Mouse (Mus musculus) kidney, adult 18-20 months (tissue): ENCODE results near the gene Arv1.

ENCODE experiments used
- DNase-seq: peaks from one replicate; pipeline ENCODE4 v3.0.0; 2021

Gene Arv1

GRCm38 (mm10) chr8:124721862-124722515 is at the start of gene Arv1, which contains the start of gene Ttc13:
Gene Arv1 (plus strand): TSS chr8:124722139.
Gene Ttc13 (minus strand): TSS chr8:124721983.
- peak; percentile 95 for DNase-seq

- DNase-seq = no peak
Observed at GRCm38 (mm10) chr8:124672345-124672744, 49.6 kb upstream of the Arv1 start.

DNA sequence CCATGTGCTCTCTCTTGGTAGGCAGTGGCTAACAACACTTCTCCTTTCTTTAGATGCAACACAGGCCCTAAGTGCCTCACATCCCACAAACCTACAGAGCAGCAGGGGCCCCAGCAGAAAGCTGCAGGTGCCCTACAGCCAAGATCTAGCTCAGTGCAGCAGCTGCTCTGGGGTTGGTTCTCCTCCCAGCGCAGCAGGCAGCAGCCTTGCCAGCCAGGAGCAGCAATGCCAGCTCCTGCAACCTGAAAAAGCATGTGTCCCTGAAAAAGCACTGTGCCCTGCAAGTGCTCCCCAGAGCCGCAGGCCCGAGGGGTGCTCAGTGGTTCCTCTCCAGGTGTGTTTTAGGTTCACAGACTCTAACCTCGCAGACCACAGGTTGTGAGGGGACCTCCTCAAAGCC is 45.3 kb upstream of the Arv1 start:
- no peak for DNase-seq

- DNase-seq = no peak
Observed at GRCm38 (mm10) chr8:124677078-124677477, 44.9 kb upstream of the Arv1 start.

- peak; percentile 82 for DNase-seq
Observed at GRCm38 (mm10) chr8:124677486-124677885, 44.5 kb upstream of the Arv1 start.

DNA sequence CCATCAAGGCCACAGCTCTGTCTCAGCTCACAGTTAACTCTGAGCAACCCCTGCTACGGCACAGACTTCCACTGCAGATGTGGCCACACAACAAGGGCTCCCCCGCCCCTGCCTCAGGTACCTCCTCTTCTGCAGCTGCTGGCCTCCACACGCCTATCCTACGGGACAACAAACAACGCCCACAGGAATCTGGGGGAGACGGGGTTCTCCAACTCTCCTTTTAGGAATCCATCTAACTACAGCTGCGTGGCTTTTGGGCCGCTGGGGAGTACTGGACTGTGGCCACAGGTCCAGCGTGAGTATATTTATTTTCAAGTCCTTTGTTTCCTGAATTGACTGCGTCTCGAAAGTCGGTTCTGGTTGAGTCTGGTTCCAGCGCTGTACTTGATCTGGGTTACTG is 43.7 kb upstream of the Arv1 start:
- no peak for DNase-seq

GRCm38 (mm10) chr8:124681077-124681791 is 40.7 kb upstream of the Arv1 start:
- DNase-seq = no peak

- no peak for DNase-seq
Observed at GRCm38 (mm10) chr8:124681792-124682157, 40.2 kb upstream of the Arv1 start.

DNA sequence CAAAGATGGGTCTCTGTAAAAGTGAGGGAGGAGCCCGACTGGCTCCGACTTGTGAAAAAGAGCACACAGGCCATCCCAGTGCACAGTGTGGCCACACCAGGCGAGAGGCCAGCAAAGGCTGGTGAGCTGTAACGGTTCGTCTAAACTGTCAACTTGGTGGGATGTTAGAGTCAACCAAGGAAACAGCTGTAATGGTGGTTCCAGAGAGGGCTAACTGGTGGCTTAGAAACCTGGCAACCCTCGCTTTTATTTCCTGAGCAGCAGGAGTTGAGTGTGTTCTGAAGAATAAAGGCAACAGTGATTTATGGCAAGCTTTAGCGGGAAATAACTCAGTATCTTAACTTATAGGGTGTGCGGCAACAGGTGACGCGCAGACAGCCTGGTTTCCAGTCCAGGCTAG is 39.7 kb upstream of the Arv1 start:
- no peak for DNase-seq

DNA sequence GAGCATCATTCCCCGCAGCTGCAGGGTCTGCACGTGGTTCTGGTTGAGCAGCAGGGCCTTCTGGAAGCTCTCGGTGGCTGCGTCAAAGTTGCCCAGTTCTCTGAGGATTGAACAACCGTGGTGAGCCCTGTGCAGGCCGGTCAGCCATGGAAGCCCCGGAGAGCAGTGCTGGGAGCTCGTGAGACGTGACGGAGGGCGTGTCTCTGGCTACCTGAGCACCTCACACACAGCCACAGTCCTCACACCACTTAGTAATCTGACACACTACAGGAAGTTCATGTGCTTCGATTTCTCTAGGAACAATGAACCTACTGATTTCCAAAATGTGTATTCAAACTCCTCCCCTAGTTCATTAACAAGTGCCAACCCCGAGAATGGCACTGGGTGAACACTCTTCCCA is 33.0 kb upstream of the Arv1 start:
- no peak for DNase-seq

DNA sequence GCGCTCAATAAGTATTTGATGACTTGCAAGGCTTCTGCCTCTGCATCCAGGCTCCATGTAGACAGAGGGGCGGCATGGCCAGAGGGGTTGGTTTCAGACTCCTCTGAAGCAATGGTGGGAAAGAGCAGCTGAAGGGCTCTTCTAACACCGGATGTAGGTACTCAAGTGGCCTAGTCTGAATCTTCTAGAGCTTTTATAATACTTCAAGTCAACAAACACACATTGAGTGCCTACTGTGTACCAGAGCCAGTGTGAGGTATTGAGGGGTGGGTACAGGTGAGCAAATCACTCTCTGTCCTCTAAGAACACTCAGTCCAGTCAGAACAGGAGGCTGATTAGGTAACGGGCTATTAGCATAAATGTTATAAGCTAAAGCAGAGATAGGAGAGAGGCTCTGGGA is 30.2 kb upstream of the Arv1 start:
- no peak for DNase-seq

DNA sequence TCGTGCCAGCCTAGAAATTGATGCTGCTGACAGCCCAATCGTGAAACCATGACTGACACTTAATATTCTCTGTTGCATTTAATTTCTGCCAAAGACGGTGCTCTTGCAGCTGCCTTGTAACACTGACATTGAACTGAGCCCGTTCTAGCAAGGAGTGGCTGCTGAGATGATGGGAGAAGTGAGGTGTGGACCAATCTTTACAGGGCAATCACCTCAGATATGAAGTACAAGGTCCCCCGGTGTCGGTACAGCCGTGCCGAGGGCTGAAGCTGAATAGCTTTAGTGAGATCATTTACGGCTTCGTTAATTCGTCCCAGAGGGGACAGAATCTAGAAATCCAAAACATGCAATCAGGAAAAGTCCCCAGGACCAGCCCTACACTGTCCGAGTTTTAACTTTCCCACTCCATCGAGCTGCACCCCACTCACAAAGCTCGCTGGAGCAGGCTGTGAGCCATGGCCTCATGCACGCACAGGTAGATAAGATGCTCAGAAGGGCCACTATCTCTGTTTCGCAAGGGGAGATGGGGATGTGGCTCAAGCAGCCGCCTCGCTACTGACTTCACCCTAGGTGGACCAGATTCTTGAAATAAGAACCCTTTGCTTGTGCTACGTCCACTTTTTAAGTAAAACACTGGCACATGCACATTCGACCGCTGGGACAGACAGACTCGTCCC is 26.4 kb upstream of the Arv1 start:
- DNase-seq = no peak

DNA sequence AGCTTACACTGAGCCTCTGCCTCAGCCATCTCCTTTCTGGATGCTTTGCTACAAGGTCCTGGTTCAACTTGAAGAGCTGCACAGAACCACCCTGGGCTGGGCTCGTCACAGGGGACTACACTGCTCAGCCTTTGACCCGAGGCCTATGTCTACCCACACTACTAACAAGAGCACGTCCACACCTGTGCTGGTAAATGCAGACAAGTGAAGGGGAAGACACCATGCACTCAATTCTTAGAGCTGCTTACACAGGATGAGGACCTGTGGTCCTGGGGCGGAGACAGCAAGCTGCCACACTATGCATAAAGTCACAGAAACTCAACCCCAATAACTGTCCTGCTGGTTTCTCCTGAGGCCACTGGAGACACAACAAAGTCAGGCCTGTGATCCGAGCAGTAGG is 21.7 kb upstream of the Arv1 start:
- no peak for DNase-seq

DNA sequence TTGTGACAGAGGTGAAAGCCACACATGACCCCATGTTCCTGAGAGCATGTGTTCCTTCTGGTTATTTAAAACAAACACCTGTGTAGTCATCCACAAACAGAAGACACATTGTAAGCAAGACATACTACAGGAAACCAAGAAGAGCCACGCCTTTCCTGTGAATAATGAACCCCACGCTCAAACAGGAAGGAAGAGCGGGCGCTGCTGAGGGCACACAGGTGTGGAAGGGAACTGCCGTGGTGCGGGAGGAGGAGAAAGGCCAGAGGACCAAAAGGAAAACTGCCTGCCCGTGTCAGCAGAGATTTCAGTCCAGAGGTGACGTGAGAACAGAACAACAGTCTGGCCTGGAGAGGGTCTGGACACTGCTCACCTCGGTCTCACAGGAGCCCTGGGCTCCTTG is 20.9 kb upstream of the Arv1 start:
- DNase-seq = no peak

- no peak for DNase-seq
Observed at GRCm38 (mm10) chr8:124702183-124702582, 19.8 kb upstream of the Arv1 start.

DNA sequence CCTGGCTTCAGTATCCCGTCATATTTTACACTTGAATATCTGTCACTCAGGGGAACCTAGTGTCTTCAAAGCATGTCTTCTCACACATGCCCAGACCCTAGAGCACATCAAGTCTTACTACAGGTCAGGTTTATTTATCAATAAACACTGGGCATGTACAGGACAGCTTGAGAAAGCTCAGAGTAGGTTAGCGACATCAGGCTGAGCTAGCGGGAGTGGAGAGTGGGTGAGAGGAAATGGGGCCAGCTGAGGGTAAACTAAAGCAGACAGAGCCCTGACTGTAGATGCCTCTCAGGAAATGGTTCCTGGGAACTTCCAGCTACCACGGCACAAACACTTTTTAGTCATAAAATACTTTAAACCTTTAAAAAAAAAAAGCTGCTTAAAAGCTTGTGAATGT is 18.4 kb upstream of the Arv1 start:
- DNase-seq = no peak

DNA sequence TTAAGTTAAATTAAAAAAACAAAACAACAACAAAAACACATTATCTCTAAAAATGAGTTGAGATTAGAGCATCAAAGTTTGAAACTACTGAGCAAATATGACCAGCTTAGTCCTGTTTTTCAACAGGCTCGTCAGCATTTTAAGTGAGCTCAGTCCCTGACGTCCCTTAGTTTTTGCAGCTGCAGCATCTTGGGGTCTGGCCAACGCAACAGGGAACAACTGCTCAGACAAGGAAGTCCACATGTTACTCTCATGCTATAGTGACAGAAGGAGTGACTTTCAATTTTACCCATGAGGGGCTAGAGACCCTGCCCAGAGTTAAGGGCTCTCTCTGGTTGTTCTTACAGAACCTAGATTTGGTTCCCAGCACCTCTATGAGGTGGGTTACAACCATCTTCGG is 17.6 kb upstream of the Arv1 start:
- DNase-seq = no peak

- no peak for DNase-seq
Observed at GRCm38 (mm10) chr8:124705823-124706222, 16.1 kb upstream of the Arv1 start.

- no peak for DNase-seq
Observed at GRCm38 (mm10) chr8:124713207-124713606, 8.7 kb upstream of the Arv1 start.

DNA sequence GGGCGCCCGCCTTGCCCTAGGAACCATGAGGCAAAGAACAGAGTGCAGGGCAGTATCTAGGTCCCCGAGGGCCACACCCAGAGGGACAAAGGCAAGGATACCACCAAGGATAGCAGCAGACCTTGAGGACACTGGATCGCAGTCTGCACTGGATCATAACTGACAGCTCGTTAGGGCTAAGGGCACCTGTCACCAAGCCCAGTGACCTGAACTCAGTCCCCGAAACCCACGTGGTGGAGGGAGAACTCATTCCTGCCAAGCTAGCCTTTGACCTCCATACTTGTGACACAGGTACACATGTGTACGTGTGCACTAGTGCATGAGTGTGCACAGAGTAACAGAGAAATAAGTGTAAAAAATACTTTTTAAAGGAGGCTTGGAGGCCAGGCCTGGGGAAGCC is 6.2 kb upstream of the Arv1 start:
- DNase-seq = no peak

DNA sequence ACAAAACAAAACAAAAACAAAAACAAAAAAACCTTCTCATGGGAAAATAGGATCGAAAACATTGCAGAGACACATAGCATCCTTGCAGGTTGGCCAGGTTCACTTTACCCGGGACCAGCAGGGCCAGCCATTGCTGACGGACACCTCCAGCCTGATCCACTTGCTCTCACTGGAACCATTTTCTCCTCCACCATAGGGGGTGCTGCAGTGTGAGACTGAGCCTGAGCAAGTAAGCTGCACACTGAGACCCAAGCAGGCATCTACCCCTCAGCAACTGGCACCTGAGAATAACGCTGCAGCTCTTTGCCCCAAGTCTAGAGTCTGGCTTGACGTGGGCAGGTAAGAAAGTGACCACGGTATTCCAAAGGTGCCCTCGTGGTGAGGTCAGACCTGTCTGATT is 1.8 kb upstream of the Arv1 start:
- DNase-seq = no peak

- no peak for DNase-seq
Observed at GRCm38 (mm10) chr8:124720938-124721861, 739 bp upstream of the Arv1 start.

- peak; percentile 13 for DNase-seq
Observed at GRCm38 (mm10) chr8:124724301-124724700, 2.4 kb downstream of the Arv1 start.
